Mouse (Mus musculus) ES-Bruce4 (cell line): ENCODE measurements around the gene Armh4. TPM values are rescaled to one million over a fixed set of nuclear protein-coding genes. Genes with fewer than 3 reads are reported as not detected.
A peak's percentile ranks its signal among the peaks of the same experiment; 100 is the strongest.
"Not testable (repeated sequence)": the region's sequence is repeated elsewhere in the genome, so short reads cannot be mapped to it uniquely, and the experiment has no call there.

Source experiments
- H3K27ac ChIP-seq: 2 replicates; pipeline ENCODE4 v1.5.1; 2012; ENCODE audit warnings: low read length, inconsistent platforms; ENCODE audit not compliant: insufficient read depth
- H3K27me3 ChIP-seq: 2 replicates; pipeline ENCODE4 v1.6.1; 2012; ENCODE audit warnings: mild to moderate bottlenecking, low read length, inconsistent platforms; ENCODE audit not compliant: control insufficient read depth, poor library complexity, insufficient read depth, severe bottlenecking
- H3K36me3 ChIP-seq: 2 replicates; pipeline ENCODE4 v1.6.1; 2012; ENCODE audit warnings: inconsistent platforms, mild to moderate bottlenecking, low read length, moderate library complexity; ENCODE audit not compliant: control insufficient read depth, poor library complexity, insufficient read depth, severe bottlenecking
- H3K4me1 ChIP-seq: one replicate; pipeline ENCODE4 v1.8.1; 2011; ENCODE audit warnings: low read length; ENCODE audit not compliant: control insufficient read depth, insufficient read depth
- H3K4me3 ChIP-seq: 2 replicates; pipeline ENCODE4 v1.5.1; 2011; ENCODE audit warnings: low read depth, mild to moderate bottlenecking, low read length
- H3K9ac ChIP-seq: 2 replicates; pipeline ENCODE4 v1.6.1; 2012; ENCODE audit warnings: low read depth, mild to moderate bottlenecking, inconsistent platforms; ENCODE audit not compliant: poor library complexity, severe bottlenecking
- H3K9me3 ChIP-seq: replicated peaks from 2 replicates; pipeline ENCODE4 v1.6.1; 2012; ENCODE audit warnings: mild to moderate bottlenecking, low read length, inconsistent platforms; ENCODE audit not compliant: control insufficient read depth, poor library complexity, insufficient read depth, severe bottlenecking
- CTCF ChIP-seq: IDR thresholded peaks from one replicate; pipeline ENCODE4 v1.8.1; 2011; ENCODE audit warnings: low read depth, low read length
- EP300 ChIP-seq: IDR thresholded peaks from 2 replicates; pipeline ENCODE4 v1.6.1; 2011; ENCODE audit warnings: low read depth, low read length; ENCODE audit not compliant: insufficient read depth
- POLR2A ChIP-seq: IDR thresholded peaks from one replicate; pipeline ENCODE4 v1.8.1; 2011; ENCODE audit warnings: low read length; ENCODE audit not compliant: insufficient read depth
- polyA plus RNA-seq: library from polyadenylated mRNA; stranded (reverse); fragments of >200 nt; gene quantifications from 2 replicates; pipeline ENCODE4 v1.2.4, GENCODE M21; 2011; ENCODE audit warnings: low read depth; ENCODE audit not compliant: missing spikeins, insufficient read depth, insufficient read length

Armh4 gene
- polyA plus RNA-seq, 1 experiment = 17.9 TPM

GRCm38 (mm10) chr14:49801444-49801843 is 18.3 kb upstream of the Armh4 start:
- TF ChIP-seq CTCF = peak; percentile 35
- TF ChIP-seq EP300 = no peak
- Histone ChIP-seq H3K9ac (no peak overlapping the region), H3K27ac (no peak overlapping the region), H3K9me3 (no peaks in the 10 kb centered on the region), H3K36me3 (no peaks in the 10 kb centered on the region), H3K4me3 (no peak overlapping the region), H3K27me3 (no peaks in the 10 kb centered on the region), H3K4me1 (peaks cover 2% of the 10 kb centered on the region)

- TF ChIP-seq EP300 (no peak), POLR2A (no peak), CTCF (no peak)
These were observed 10.8 kb upstream of the Armh4 start for GRCm38 (mm10) chr14:49793948-49794347.

DNA sequence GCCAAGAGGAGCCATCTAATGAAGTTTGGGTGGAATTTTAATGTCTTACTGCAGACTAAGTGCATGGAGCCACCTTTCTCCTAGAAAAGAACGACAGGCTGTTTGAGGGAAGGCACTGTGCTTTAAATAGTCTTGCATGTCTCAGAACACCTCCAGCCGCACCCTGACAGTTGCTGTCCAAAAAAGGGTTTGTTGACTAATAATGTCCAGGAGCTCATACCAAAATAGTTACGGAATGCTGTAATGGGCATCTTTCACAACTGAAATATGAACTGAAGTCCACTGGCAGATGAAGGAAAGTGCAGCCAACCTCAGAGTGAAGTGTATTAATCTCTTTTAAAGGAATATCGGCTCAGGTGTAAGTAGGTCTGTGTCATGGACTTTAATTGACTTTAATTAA is 7.4 kb upstream of the Armh4 start:
- Histone ChIP-seq H3K27me3 (no peaks in the 10 kb centered on the region), H3K36me3 (no peaks in the 10 kb centered on the region), H3K4me3 (no peak overlapping the region), H3K9me3 (no peaks in the 10 kb centered on the region), H3K4me1 (no peaks in the 10 kb centered on the region), H3K9ac (no peak overlapping the region), H3K27ac (no peak overlapping the region)
- TF ChIP-seq CTCF (no peak), EP300 (no peak), POLR2A (no peak)

More at GRCm38 (mm10) chr14:49793948-49794347, 10.8 kb upstream of the Armh4 start:
- Histone ChIP-seq H3K4me3 (no peak overlapping the region), H3K9ac (no peak overlapping the region), H3K27ac (no peak overlapping the region), H3K36me3 (no peaks in the 10 kb centered on the region), H3K4me1 (no peaks in the 10 kb centered on the region), H3K9me3 (no peaks in the 10 kb centered on the region), H3K27me3 (no peaks in the 10 kb centered on the region)

DNA sequence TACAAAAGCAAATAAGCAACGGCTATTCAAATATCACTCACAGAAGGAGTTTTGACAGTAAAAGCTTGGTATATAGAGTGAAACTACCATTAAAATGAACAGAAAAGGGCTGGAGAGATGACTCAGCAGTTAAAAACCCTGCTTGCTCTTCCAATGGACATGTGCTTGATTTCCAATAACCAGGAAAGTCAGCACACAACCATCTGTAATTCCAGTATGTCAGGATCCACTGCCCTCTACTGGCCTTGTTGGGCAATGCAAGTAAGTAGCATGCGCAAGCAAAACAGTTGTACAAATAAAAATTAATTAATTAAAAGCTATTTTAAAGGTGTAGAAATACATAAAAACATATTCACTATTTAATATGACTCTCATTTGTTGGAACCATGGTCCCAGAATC is 2.6 kb upstream of the Armh4 start:
- Histone ChIP-seq H3K4me1 (no peaks in the 10 kb centered on the region), H3K4me3 (no peak overlapping the region), H3K36me3 (no peaks in the 10 kb centered on the region), H3K9me3 (no peaks in the 10 kb centered on the region), H3K9ac (no peak overlapping the region), H3K27me3 (no peaks in the 10 kb centered on the region), H3K27ac (no peak overlapping the region)
- TF ChIP-seq POLR2A = no peak
- no peak for TF ChIP-seq CTCF
- TF ChIP-seq EP300 = no peak

DNA sequence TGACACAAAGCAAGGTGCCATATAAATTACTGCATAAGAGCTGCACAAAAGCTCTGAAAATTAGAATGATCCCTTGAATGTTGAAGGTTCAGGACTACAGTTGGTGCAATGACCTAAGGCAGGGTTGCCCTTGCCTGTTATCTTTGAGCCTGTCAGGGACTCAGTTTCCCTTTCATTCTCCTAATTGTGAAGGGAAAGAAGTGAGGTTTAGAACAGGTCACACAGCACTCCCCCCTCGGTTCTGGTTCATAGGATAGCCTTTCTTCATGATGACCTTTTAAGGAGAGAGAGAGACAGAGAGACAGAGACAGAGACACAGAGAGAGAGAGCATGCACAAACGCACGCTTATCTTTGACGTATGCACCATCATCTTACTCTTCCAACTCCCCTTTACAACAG is 683 bp upstream of the Armh4 start:
- no peaks in the 10 kb centered on the region for H3K9me3 ChIP-seq
- H3K27me3 ChIP-seq = no peaks in the 10 kb centered on the region
- H3K36me3 ChIP-seq = no peaks in the 10 kb centered on the region
- H3K4me3 ChIP-seq = no peak overlapping the region
- no peaks in the 10 kb centered on the region for H3K4me1 ChIP-seq
- TF ChIP-seq POLR2A = no peak
- no peak for TF ChIP-seq EP300
- no peak for TF ChIP-seq CTCF
- 0 out of 2 replicates have a peak overlapping the region, but pooled peaks have one; percentile 33 for H3K9ac ChIP-seq
- no peak overlapping the region for H3K27ac ChIP-seq

GRCm38 (mm10) chr14:49780416-49780815 is 2.8 kb downstream of the Armh4 start:
- Histone ChIP-seq H3K9me3 (no peaks in the 10 kb centered on the region), H3K36me3 (no peaks in the 10 kb centered on the region), H3K4me1 (no peaks in the 10 kb centered on the region), H3K4me3 (no peak overlapping the region), H3K27me3 (no peaks in the 10 kb centered on the region), H3K27ac (no peak overlapping the region), H3K9ac (no peak overlapping the region)
- TF ChIP-seq EP300 (no peak), CTCF (no peak), POLR2A (no peak)

DNA sequence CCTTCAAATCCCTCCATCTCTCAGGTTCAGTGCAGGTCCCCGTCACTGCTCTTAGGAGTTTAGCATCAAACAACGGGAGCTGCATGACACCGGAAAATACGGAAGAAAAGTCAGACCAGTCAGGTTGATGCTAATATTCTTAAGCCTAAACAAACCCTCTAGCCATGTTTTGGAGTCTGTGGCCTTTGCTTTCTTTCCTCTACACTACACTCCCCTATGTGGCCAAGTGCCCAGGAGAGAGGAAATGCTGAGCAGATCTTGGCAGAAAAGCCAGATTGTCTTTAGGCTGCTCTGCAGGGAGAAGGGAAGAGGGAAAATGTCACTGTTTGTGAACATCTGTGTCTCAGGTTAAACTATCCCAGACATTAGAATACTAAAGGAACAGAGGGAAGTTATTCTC is 5.6 kb downstream of the Armh4 start:
- H3K4me1 ChIP-seq, H3K36me3 ChIP-seq, H3K4me3 ChIP-seq, H3K9me3 ChIP-seq, H3K9ac ChIP-seq, H3K27ac ChIP-seq, H3K27me3 ChIP-seq: not testable (repeated sequence)
